8 mouse cellular contexts compared by ENCODE assay signal in the genomic region with DNA sequence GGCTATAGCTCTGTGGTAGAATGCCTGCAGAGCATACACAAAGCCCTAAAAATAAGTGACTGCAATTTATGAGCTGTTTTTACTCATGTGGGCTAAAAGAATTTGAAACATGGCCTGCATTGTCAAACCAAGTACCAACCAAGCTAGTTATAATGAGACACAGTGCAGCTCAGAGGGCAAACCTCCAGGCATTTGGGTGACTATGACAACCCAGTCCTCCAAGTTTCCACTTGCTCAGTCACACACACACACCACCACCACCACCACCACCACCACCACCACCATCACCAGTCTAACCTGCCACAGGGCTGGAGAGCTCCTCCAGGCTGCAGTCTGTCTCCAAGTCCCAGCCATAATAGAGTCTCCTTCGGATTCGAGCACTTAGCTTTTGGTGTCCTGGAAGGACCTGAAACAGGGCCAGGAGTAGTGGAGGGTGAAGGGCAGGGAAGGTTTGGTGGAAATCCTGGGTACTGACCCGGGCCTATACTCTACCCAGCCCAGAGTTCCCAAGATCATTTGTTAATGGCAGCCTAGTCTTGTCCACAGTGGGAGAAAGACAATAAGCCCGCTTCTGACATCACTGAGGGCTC. TPM values are rescaled to one million over a fixed set of nuclear protein-coding genes. Genes with fewer than 3 reads are reported as not detected.
DNase-seq lines count a peak whose midpoint lies in the region; ATAC-seq and TF ChIP-seq lines count a peak whose summit lies in the region.

No protein-coding gene starts in this region.

- H3K27ac ChIP-seq in hindbrain, embryonic 14.5 days: peak overlapping the region; percentile 96; the same call in 1 of the 2 replicates
- peak overlapping the region; percentile 99 for H3K27ac ChIP-seq in liver, embryonic 12.5 days
- peak overlapping the region; percentile 96 for H3K27ac ChIP-seq in stomach, postnatal 0 days (replicated peaks)

- peaks cover 22% of the 10 kb centered on the region for H3K4me1 ChIP-seq in hindbrain, embryonic 14.5 days (replicated peaks; ENCODE audit: control insufficient read depth, insufficient read depth, low read length)
- H3K4me1 ChIP-seq in liver, embryonic 12.5 days: peaks cover 77% of the 10 kb centered on the region
- H3K4me1 ChIP-seq in stomach, postnatal 0 days (replicated peaks; ENCODE audit: control insufficient read depth, insufficient read depth): 0 out of 2 replicates have a peak, but pooled peaks cover 3% of the 10 kb centered on the region

- WGBS in hindbrain, embryonic 14.5 days: 56% methylated on average over 4 of the region's 4 CpGs
- WGBS in liver, embryonic 12.5 days (ENCODE audit: insufficient replicate concordance): 50% methylated on average over 4 of the region's 4 CpGs
- 32% methylated on average over 4 of the region's 4 CpGs for WGBS in stomach, postnatal 0 days

- H3K27me3 ChIP-seq in Patski: no peaks in the 10 kb centered on the region
- no peaks in the 10 kb centered on the region for H3K27me3 ChIP-seq in hindbrain, embryonic 14.5 days (ENCODE audit: control insufficient read depth, insufficient read depth, low read length)
- H3K27me3 ChIP-seq in liver, embryonic 12.5 days (replicated peaks): no peaks in the 10 kb centered on the region
- H3K27me3 ChIP-seq in stomach, postnatal 0 days (ENCODE audit: control insufficient read depth, insufficient read depth, low read length): no peaks in the 10 kb centered on the region

- H3K4me3 ChIP-seq in hindbrain, embryonic 14.5 days (replicated peaks; ENCODE audit: low read length): peak overlapping the region; percentile 85
- peak overlapping the region; percentile 81 for H3K4me3 ChIP-seq in liver, embryonic 12.5 days
- H3K4me3 ChIP-seq in stomach, postnatal 0 days (ENCODE audit: low read depth, low read length): peak overlapping the region; percentile 82

- TF ChIP-seq CTCF in Patski (IDR thresholded peaks at IDR 0.05): no peak
- TF ChIP-seq CTCF in stomach, postnatal 0 days (IDR thresholded peaks at IDR 0.05; ENCODE audit: low read depth): no peak

- in situ Hi-C loops in Patski (cut with MboI; ENCODE audit: low pct_unique_long_range_greater_than_20kb): no loop called here

- peak overlapping the region; percentile 82 for H3K4me2 ChIP-seq in hindbrain, embryonic 14.5 days (replicated peaks)
- peak overlapping the region; percentile 88 for H3K4me2 ChIP-seq in liver, embryonic 12.5 days
- peak overlapping the region; percentile 89 for H3K4me2 ChIP-seq in stomach, postnatal 0 days (replicated peaks; ENCODE audit: low read depth)

- POLR2A ChIA-PET in Patski (lab: Charles Lee): interaction anchor here (0.8 to 1.3 kb wide), 5 partner anchors 12 to 114 kb away, joined by 3 to 4 read pairs (median 3); a partner anchor contains a TSS

- H3K36me3 ChIP-seq in hindbrain, embryonic 14.5 days (replicated peaks; ENCODE audit: control insufficient read depth, insufficient read depth): peaks cover 57% of the 10 kb centered on the region
- H3K36me3 ChIP-seq in liver, embryonic 12.5 days: peaks cover 66% of the 10 kb centered on the region
- H3K36me3 ChIP-seq in stomach, postnatal 0 days (ENCODE audit: control insufficient read depth, insufficient read depth, low read length): peaks cover 30% of the 10 kb centered on the region

- peak; percentile 91 for DNase-seq in heart, adult 11 months
- DNase-seq in heart, postnatal 14 days: no peak
- DNase-seq in Patski (ENCODE audit: low read depth, low spot score): peak; percentile 15
- no peak for DNase-seq in hindbrain, embryonic 14.5 days (ENCODE audit: low spot score)
- no peak for DNase-seq in stomach, postnatal 0 days (ENCODE audit: low spot score)
- DNase-seq in layer of hippocampus, postnatal 36 days: no peak
- no peak for DNase-seq in c-Kit-positive CD71-positive TER-119-positive erythroid progenitor cells, embryonic 14.5 days (ENCODE audit: low spot score)

- no peaks in the 10 kb centered on the region for H3K9me3 ChIP-seq in hindbrain, embryonic 14.5 days (ENCODE audit: control insufficient read depth, low read length)
- H3K9me3 ChIP-seq in liver, embryonic 12.5 days (replicated peaks): no peaks in the 10 kb centered on the region
- H3K9me3 ChIP-seq in stomach, postnatal 0 days (ENCODE audit: control insufficient read depth, low read length): no peaks in the 10 kb centered on the region

- H3K9ac ChIP-seq in hindbrain, embryonic 14.5 days: peak overlapping the region; percentile 96
- peak overlapping the region; percentile 92 for H3K9ac ChIP-seq in liver, embryonic 12.5 days
- H3K9ac ChIP-seq in stomach, postnatal 0 days (ENCODE audit: low read length): peak overlapping the region; percentile 88

- no peak for TF ChIP-seq EP300 in stomach, postnatal 0 days (optimal IDR thresholded peaks at IDR 0.05)

- ATAC-seq in Patski: no peak
- no peak for ATAC-seq in hindbrain, embryonic 14.5 days (ENCODE audit: low FRiP score)
- no peak for ATAC-seq in liver, embryonic 12.5 days
- ATAC-seq in stomach, postnatal 0 days (ENCODE audit: low FRiP score, low TSS enrichment): no peak; the same call in 1 of the 2 replicates

- intact Hi-C loops in heart, postnatal 14 days (cut with DNase I): no loop called here

- CTCF ChIA-PET in Patski (lab: Charles Lee): interaction anchor here (1.0 to 1.6 kb wide), 3 partner anchors 12 to 39 kb away, joined by 3 to 6 read pairs (median 4); a partner anchor contains a TSS

RNA-seq across cellular contexts. Expression of a gene that starts 1.8 kb away (rescaled TPM):
- total RNA-seq in heart, postnatal 14 days (2021): 10 to 100 TPM; 28.7 to 29.2 TPM
- polyA plus RNA-seq in Patski (2021): 64.4 TPM
- polyA plus RNA-seq in hindbrain, embryonic 14.5 days (2014; fragmentation: Nextera tagmentation; extraction: Ambion mirVana): 42.4 and 47.4 TPM in 2 replicates
- 53.2 and 54.0 TPM in 2 replicates for polyA plus RNA-seq in liver, embryonic 12.5 days (2016; fragmentation: Nextera tagmentation; extraction: Ambion mirVana)
- polyA plus RNA-seq in stomach, postnatal 0 days (2015; fragmentation: Nextera tagmentation; extraction: Ambion mirVana): 35.1 and 38.3 TPM in 2 replicates
- total RNA-seq in layer of hippocampus, postnatal 36 days (2021): 10 to 100 TPM; 26.9 to 33.0 TPM

RNA-seq across cellular contexts. Expression of a gene that starts 1.9 kb away (rescaled TPM):
- 10 to 100 TPM; 23.9 to 27.4 TPM for total RNA-seq in heart, postnatal 14 days (2021)
- polyA plus RNA-seq in Patski (2021): 107 TPM
- 136 and 156 TPM in 2 replicates for polyA plus RNA-seq in hindbrain, embryonic 14.5 days (2014; fragmentation: Nextera tagmentation; extraction: Ambion mirVana)
- polyA plus RNA-seq in liver, embryonic 12.5 days (2016; fragmentation: Nextera tagmentation; extraction: Ambion mirVana): 69.4 and 73.5 TPM in 2 replicates
- 30.4 and 31.2 TPM in 2 replicates for polyA plus RNA-seq in stomach, postnatal 0 days (2015; fragmentation: Nextera tagmentation; extraction: Ambion mirVana)
- total RNA-seq in layer of hippocampus, postnatal 36 days (2021): 100 to 1,000 TPM; 177 to 178 TPM

RNA-seq across cellular contexts. Expression of a gene that starts 7.0 kb away (rescaled TPM):
- total RNA-seq in heart, postnatal 14 days (2021): 1 to 10 TPM in 1 of 2 experiments, under 1 TPM in 1; 0.78 to 1.0 TPM
- 0.12 TPM for polyA plus RNA-seq in Patski (2021)
- not detected in 2 replicates for polyA plus RNA-seq in hindbrain, embryonic 14.5 days (2014; fragmentation: Nextera tagmentation; extraction: Ambion mirVana)
- 0.36 and 1.1 TPM in 2 replicates for polyA plus RNA-seq in liver, embryonic 12.5 days (2016; fragmentation: Nextera tagmentation; extraction: Ambion mirVana)
- polyA plus RNA-seq in stomach, postnatal 0 days (2015; fragmentation: Nextera tagmentation; extraction: Ambion mirVana): 2.2 TPM in 2 replicates
- total RNA-seq in layer of hippocampus, postnatal 36 days (2021): under 1 TPM; 0.23 to 0.27 TPM

RNA-seq across cellular contexts. Expression of a gene that starts 15.7 kb away (rescaled TPM):
- total RNA-seq in heart, postnatal 14 days (2021): 1 to 10 TPM; 2.6 to 4.0 TPM
- polyA plus RNA-seq in Patski (2021): 7.0 TPM
- polyA plus RNA-seq in hindbrain, embryonic 14.5 days (2014; fragmentation: Nextera tagmentation; extraction: Ambion mirVana): 6.8 and 7.5 TPM in 2 replicates
- 6.7 and 6.8 TPM in 2 replicates for polyA plus RNA-seq in liver, embryonic 12.5 days (2016; fragmentation: Nextera tagmentation; extraction: Ambion mirVana)
- 3.5 and 4.2 TPM in 2 replicates for polyA plus RNA-seq in stomach, postnatal 0 days (2015; fragmentation: Nextera tagmentation; extraction: Ambion mirVana)
- 1 to 10 TPM; 2.1 to 2.7 TPM for total RNA-seq in layer of hippocampus, postnatal 36 days (2021)

RNA-seq across cellular contexts. Expression of a gene that starts 27.8 kb away (rescaled TPM):
- 10 to 100 TPM; 16.0 to 16.7 TPM for total RNA-seq in heart, postnatal 14 days (2021)
- 27.0 TPM for polyA plus RNA-seq in Patski (2021)
- 36.7 and 38.0 TPM in 2 replicates for polyA plus RNA-seq in hindbrain, embryonic 14.5 days (2014; fragmentation: Nextera tagmentation; extraction: Ambion mirVana)
- 43.5 and 46.3 TPM in 2 replicates for polyA plus RNA-seq in liver, embryonic 12.5 days (2016; fragmentation: Nextera tagmentation; extraction: Ambion mirVana)
- polyA plus RNA-seq in stomach, postnatal 0 days (2015; fragmentation: Nextera tagmentation; extraction: Ambion mirVana): 43.0 and 44.5 TPM in 2 replicates
- 10 to 100 TPM; 31.2 to 36.2 TPM for total RNA-seq in layer of hippocampus, postnatal 36 days (2021)

Comparison
In these comparisons a context has a peak if more than half of its experiments do, and no peak if none do; other contexts are left out.
1. DNase-seq: peak in heart, adult 11 months (single experiment) and Patski (single experiment); none in heart, postnatal 14 days (0 of 2), hindbrain, embryonic 14.5 days (single experiment), stomach, postnatal 0 days (single experiment), layer of hippocampus, postnatal 36 days (0 of 2) and c-Kit-positive CD71-positive TER-119-positive erythroid progenitor cells, embryonic 14.5 days (single experiment).
2. Peak in every context shown above with its lines, with median percentiles within 50 percentile points of each other: H3K27ac ChIP-seq, H3K4me2 ChIP-seq, H3K4me3 ChIP-seq and H3K9ac ChIP-seq.